Mouse (Mus musculus): ENCODE results near the gene Olfr44.

- TF ChIP-seq POLR2A (IDR thresholded peaks at IDR 0.05; ENCODE audit: borderline replicate concordance, extremely low read depth, insufficient read depth, insufficient read length, poor library complexity, severe bottlenecking) (no peak), CTCF (IDR thresholded peaks at IDR 0.05; ENCODE audit: borderline replicate concordance, extremely low read depth, insufficient read depth, insufficient read length) (peak; percentile 72; the same call in 1 of the 2 replicates)
Observed at GRCm38 (mm10) chr9:39508998-39509397, 15.2 kb upstream of the Olfr44 start.
